Mouse (Mus musculus) forebrain, embryonic 11.5 days (tissue): ENCODE data around the gene Appbp2. TPM values are rescaled to one million over a fixed set of nuclear protein-coding genes. Genes with fewer than 3 reads are reported as not detected.

Source experiments
- ATAC-seq: fragments of 200-750 bp; cut with Nextera tagmentation; replicated peaks from 2 replicates; pipeline ENCODE4 v1.8.0; 2017; ENCODE audit warnings: moderate TSS enrichment; ENCODE audit not compliant: low FRiP score
- DNase-seq: peaks from one replicate; pipeline ENCODE4 v3.0.0-alpha.2; 2017; ENCODE audit warnings: low spot score
- H3K27ac ChIP-seq: fragments of 300-500 bp; sonication (generic); 2 replicates; pipeline ENCODE4 v1.5.1; 2014; ENCODE audit warnings: low read depth, low read length
- H3K27me3 ChIP-seq: fragments of 300-500 bp; sonication (generic); 2 replicates; pipeline ENCODE4 v1.6.1; 2014; ENCODE audit warnings: mild to moderate bottlenecking, low read length, mixed read lengths; ENCODE audit not compliant: control insufficient read depth, insufficient read depth
- H3K36me3 ChIP-seq: fragments of 300-500 bp; sonication (generic); 2 replicates; pipeline ENCODE4 v1.6.1; 2014; ENCODE audit warnings: mild to moderate bottlenecking, low read length, moderate library complexity, mixed read lengths; ENCODE audit not compliant: control insufficient read depth, insufficient read depth
- H3K4me1 ChIP-seq: fragments of 300-500 bp; sonication (generic); replicated peaks from 2 replicates; pipeline ENCODE4 v1.6.1; 2014; ENCODE audit warnings: low read length, mixed read lengths; ENCODE audit not compliant: control insufficient read depth, insufficient read depth
- H3K4me2 ChIP-seq: fragments of 300-500 bp; sonication (generic); 2 replicates; pipeline ENCODE4 v1.6.1; 2014; ENCODE audit warnings: low read depth, mild to moderate bottlenecking, low read length, moderate library complexity, mixed read lengths; ENCODE audit not compliant: severe bottlenecking
- H3K4me3 ChIP-seq: fragments of 300-500 bp; sonication (generic); 2 replicates; pipeline ENCODE4 v1.5.1; 2014; ENCODE audit warnings: low read depth, low read length
- H3K9ac ChIP-seq: fragments of 300-500 bp; sonication (generic); 2 replicates; pipeline ENCODE4 v1.6.1; 2014; ENCODE audit warnings: low read length
- H3K9me3 ChIP-seq: fragments of 300-500 bp; sonication (generic); 2 replicates; pipeline ENCODE4 v1.6.1; 2016; ENCODE audit warnings: low read length, mixed read lengths; ENCODE audit not compliant: control insufficient read depth
- WGBS: fragments of 180-500 bp; shearing (Covaris S2); extraction: QIAGEN DNeasy Blood & Tissue Kit; methylation state at CpG from one replicate; pipeline ENCODE4 v1.1.7; 2014; 5-methylcytosine and 5-hydroxymethylcytosine counted together
- polyA plus RNA-seq: library from polyadenylated mRNA; unstranded; fragments of >200 nt; fragmentation: Nextera tagmentation; extraction: Ambion mirVana; gene quantifications from 2 replicates; pipeline ENCODE4 v1.2.1, GENCODE M21; 2014

Gene Appbp2
- polyA plus RNA-seq, 1 experiment from 2014 or later: 61.3 TPM

GRCm38 (mm10) chr11:85213215-85213614, 21.7 kb downstream of the Appbp2 start:
- Histone ChIP-seq H3K4me2 (no peak overlapping the region), H3K36me3 (peaks cover 9% of the 10 kb centered on the region; the same call in 1 of the 2 replicates), H3K9ac (no peak overlapping the region), H3K9me3 (no peaks in the 10 kb centered on the region), H3K4me3 (no peak overlapping the region), H3K27ac (no peak overlapping the region), H3K27me3 (no peaks in the 10 kb centered on the region), H3K4me1 (no peaks in the 10 kb centered on the region)
- no peak for ATAC-seq
- DNase-seq: no peak
- WGBS: 89% methylated on average over 2 of the region's 2 CpGs

GRCm38 (mm10) chr11:85211151-85211550, 23.8 kb downstream of the Appbp2 start:
- Histone ChIP-seq H3K4me3 (no peak overlapping the region), H3K36me3 (peaks cover 10% of the 10 kb centered on the region; the same call in 1 of the 2 replicates), H3K9me3 (no peaks in the 10 kb centered on the region), H3K27ac (no peak overlapping the region), H3K4me2 (no peak overlapping the region), H3K9ac (no peak overlapping the region), H3K27me3 (no peaks in the 10 kb centered on the region), H3K4me1 (no peaks in the 10 kb centered on the region)
- DNase-seq (no peak), ATAC-seq (no peak)
- 92% methylated on average over 2 of the region's 2 CpGs for WGBS

GRCm38 (mm10) chr11:85206231-85206630, 28.7 kb downstream of the Appbp2 start:
- Histone ChIP-seq H3K27ac (no peak overlapping the region), H3K36me3 (peaks cover 10% of the 10 kb centered on the region; the same call in 1 of the 2 replicates), H3K4me2 (no peak overlapping the region), H3K4me1 (no peaks in the 10 kb centered on the region), H3K9ac (no peak overlapping the region), H3K9me3 (no peaks in the 10 kb centered on the region), H3K27me3 (no peaks in the 10 kb centered on the region), H3K4me3 (no peak overlapping the region)
- DNase-seq: no peak
- no peak for ATAC-seq

- H3K9me3 ChIP-seq: no peaks in the 10 kb centered on the region
- DNase-seq (no peak), ATAC-seq (no peak)
- H3K4me3 ChIP-seq: no peak overlapping the region
- no peaks in the 10 kb centered on the region for H3K4me1 ChIP-seq
- no peak overlapping the region for H3K27ac ChIP-seq
- WGBS: 97% methylated on average over 2 of the region's 2 CpGs
- no peak overlapping the region for H3K9ac ChIP-seq
- no peaks in the 10 kb centered on the region for H3K27me3 ChIP-seq
- no peak overlapping the region for H3K4me2 ChIP-seq
- H3K36me3 ChIP-seq: peaks cover 17% of the 10 kb centered on the region
These were observed 36.0 kb downstream of the Appbp2 start for GRCm38 (mm10) chr11:85198906-85199305.

- WGBS: 94% methylated on average over 9 of the region's 9 CpGs
- Histone ChIP-seq H3K4me2 (no peak overlapping the region), H3K27ac (no peak overlapping the region), H3K36me3 (peaks cover 23% of the 10 kb centered on the region), H3K9ac (no peak overlapping the region), H3K27me3 (no peaks in the 10 kb centered on the region), H3K9me3 (no peaks in the 10 kb centered on the region), H3K4me3 (no peak overlapping the region), H3K4me1 (no peaks in the 10 kb centered on the region)
- ATAC-seq: no peak
- no peak for DNase-seq
These were observed 38.9 kb downstream of the Appbp2 start for GRCm38 (mm10) chr11:85196046-85196445.

GRCm38 (mm10) chr11:85194206-85194605, 40.7 kb downstream of the Appbp2 start:
- no peak for DNase-seq
- Histone ChIP-seq H3K4me1 (no peaks in the 10 kb centered on the region), H3K9me3 (no peaks in the 10 kb centered on the region), H3K27me3 (no peaks in the 10 kb centered on the region), H3K36me3 (peaks cover 22% of the 10 kb centered on the region), H3K4me2 (no peak overlapping the region), H3K9ac (no peak overlapping the region), H3K4me3 (no peak overlapping the region), H3K27ac (no peak overlapping the region)
- ATAC-seq: no peak
- 93% methylated on average over 11 of the region's 11 CpGs for WGBS

- peaks cover 15% of the 10 kb centered on the region for H3K36me3 ChIP-seq
- DNase-seq: no peak
These were observed 44.2 kb downstream of the Appbp2 start for GRCm38 (mm10) chr11:85190741-85191140.

GRCm38 (mm10) chr11:85189110-85189509, 45.8 kb downstream of the Appbp2 start:
- Histone ChIP-seq H3K4me2 (no peak overlapping the region), H3K4me3 (no peak overlapping the region), H3K27ac (no peak overlapping the region), H3K9ac (no peak overlapping the region), H3K36me3 (peaks cover 9% of the 10 kb centered on the region), H3K4me1 (no peaks in the 10 kb centered on the region), H3K9me3 (no peaks in the 10 kb centered on the region), H3K27me3 (no peaks in the 10 kb centered on the region)
- WGBS: 93% methylated on average over 4 of the region's 4 CpGs
- ATAC-seq (no peak), DNase-seq (no peak)

More at GRCm38 (mm10) chr11:85190741-85191140, 44.2 kb downstream of the Appbp2 start:
- Histone ChIP-seq H3K4me1 (no peaks in the 10 kb centered on the region), H3K4me3 (no peak overlapping the region), H3K9ac (no peak overlapping the region), H3K27ac (no peak overlapping the region), H3K9me3 (no peaks in the 10 kb centered on the region), H3K27me3 (no peaks in the 10 kb centered on the region), H3K4me2 (no peak overlapping the region)
- WGBS: 94% methylated on average over 12 of the region's 12 CpGs
- ATAC-seq: no peak

- no peaks in the 10 kb centered on the region for H3K4me1 ChIP-seq
- WGBS: 88% methylated on average over 6 of the region's 6 CpGs
- H3K27me3 ChIP-seq: no peaks in the 10 kb centered on the region
- DNase-seq: no peak
- no peak overlapping the region for H3K27ac ChIP-seq
- no peaks in the 10 kb centered on the region for H3K36me3 ChIP-seq
- no peak overlapping the region for H3K9ac ChIP-seq
- no peaks in the 10 kb centered on the region for H3K9me3 ChIP-seq
- H3K4me3 ChIP-seq: no peak overlapping the region
- ATAC-seq: no peak
- H3K4me2 ChIP-seq: no peak overlapping the region
These were observed 50.1 kb downstream of the Appbp2 start for GRCm38 (mm10) chr11:85184839-85185238.
